Mouse (Mus musculus) thymus, adult 2 months (tissue): ENCODE measurements around the gene Tmem262.

Experiments
- CTCF ChIP-seq: fragments of 200-500 bp; IDR thresholded peaks from 2 replicates; pipeline ENCODE4 v1.5.1; 2012; ENCODE audit warnings: mild to moderate bottlenecking, control low read depth, low read length, moderate library complexity, borderline replicate concordance; ENCODE audit not compliant: control insufficient read depth, poor library complexity, insufficient read depth; ENCODE audit errors: extremely low read depth
- POLR2A ChIP-seq: fragments of 200-500 bp; IDR thresholded peaks from 2 replicates; pipeline ENCODE4 v1.6.1; 2012; ENCODE audit warnings: mild to moderate bottlenecking, low read length, control low read depth, moderate library complexity; ENCODE audit not compliant: control insufficient read depth, poor library complexity, insufficient read depth; ENCODE audit errors: extremely low read depth

GRCm38 (mm10) chr19:6073889-6074288, 5.9 kb upstream of the Tmem262 start:
- no peak for TF ChIP-seq CTCF
- TF ChIP-seq POLR2A, result no peak
